Mouse (Mus musculus): Measurements from ENCODE around the gene Arap1. TPM values are rescaled to one million over a fixed set of nuclear protein-coding genes. Genes with fewer than 3 reads are reported as not detected.

Arap1 gene
- polyA plus RNA-seq, 2 experiments, result 77.1 to 92.6 TPM

DNA sequence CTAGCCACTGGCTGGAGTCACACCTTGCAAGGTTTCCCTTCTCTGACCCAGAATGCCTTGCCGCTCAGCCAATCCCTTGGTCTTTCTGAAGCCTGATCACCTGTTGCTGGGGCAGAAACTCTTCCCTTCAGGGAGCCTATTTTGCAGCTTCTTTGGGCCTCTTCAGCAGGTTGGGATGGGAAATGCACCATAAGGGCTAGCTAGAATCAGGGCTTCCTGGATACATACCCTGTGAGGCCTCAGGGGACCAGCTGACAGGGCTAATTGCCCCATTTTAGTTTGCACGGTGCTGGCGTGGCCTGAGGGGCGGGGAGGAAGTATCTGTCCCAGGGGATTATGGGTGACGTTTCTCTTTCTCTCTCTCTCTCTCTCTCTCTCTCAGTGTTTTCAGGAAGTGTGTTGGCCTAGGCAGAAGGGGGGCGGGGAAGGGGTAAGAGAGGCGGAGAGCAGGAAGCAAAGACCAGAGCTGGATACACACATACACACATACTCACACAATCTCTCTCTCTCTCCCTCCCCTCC is 29.9 kb downstream of the Arap1 start:
- Histone ChIP-seq H3K4me3 (replicated peaks; ENCODE audit: low read length) (no peak overlapping the region; the same call in 1 of the 2 replicates), H3K9me3 (ENCODE audit: control insufficient read depth, low read length) (no peaks in the 10 kb centered on the region), H3K27ac (replicated peaks; ENCODE audit: low read depth, low read length) (no peak overlapping the region), H3K36me3 (ENCODE audit: control insufficient read depth, insufficient read depth, low read length) (no peaks in the 10 kb centered on the region), H3K9ac (ENCODE audit: low read depth, low read length, severe bottlenecking) (peak overlapping the region; percentile 2; the same call in 1 of the 2 replicates), H3K4me1 (ENCODE audit: control insufficient read depth, insufficient read depth, low read length) (no peaks in the 10 kb centered on the region; the same call in 1 of the 2 replicates), H3K4me2 (replicated peaks; ENCODE audit: low read depth, low read length, severe bottlenecking) (peak overlapping the region; percentile 32), H3K27me3 (ENCODE audit: control insufficient read depth, insufficient read depth, low read length) (no peaks in the 10 kb centered on the region)
- 18% methylated on average over 7 of the region's 7 CpGs for WGBS
- DNase-seq (ENCODE audit: low spot score) (peak; percentile 60), ATAC-seq (ENCODE audit: low FRiP score, low read depth) (peak; percentile 43)
- no peak for TF ChIP-seq POLR2A (IDR thresholded peaks at IDR 0.05; ENCODE audit: borderline replicate concordance, extremely low read depth, insufficient read depth, insufficient read length)

GRCm38 (mm10) chr7:101378285-101378684 is 30.4 kb downstream of the Arap1 start:
- Histone ChIP-seq H3K9ac (ENCODE audit: low read depth, low read length, severe bottlenecking) (no peak overlapping the region), H3K9me3 (ENCODE audit: control insufficient read depth, low read length) (no peaks in the 10 kb centered on the region), H3K27ac (replicated peaks; ENCODE audit: low read depth, low read length) (no peak overlapping the region), H3K27me3 (ENCODE audit: control insufficient read depth, insufficient read depth, low read length) (no peaks in the 10 kb centered on the region), H3K4me1 (ENCODE audit: control insufficient read depth, insufficient read depth, low read length) (no peaks in the 10 kb centered on the region; the same call in 1 of the 2 replicates), H3K4me3 (replicated peaks; ENCODE audit: low read length) (no peak overlapping the region; the same call in 1 of the 2 replicates), H3K36me3 (ENCODE audit: control insufficient read depth, insufficient read depth, low read length) (no peaks in the 10 kb centered on the region), H3K4me2 (replicated peaks; ENCODE audit: low read depth, low read length, severe bottlenecking) (peak overlapping the region; percentile 32)
- WGBS, result 69% methylated on average over 3 of the region's 3 CpGs
- DNase-seq (ENCODE audit: low spot score) (no peak), ATAC-seq (ENCODE audit: low FRiP score, low read depth) (no peak)
- TF ChIP-seq POLR2A (IDR thresholded peaks at IDR 0.05; ENCODE audit: borderline replicate concordance, extremely low read depth, insufficient read depth, insufficient read length), result no peak

DNA sequence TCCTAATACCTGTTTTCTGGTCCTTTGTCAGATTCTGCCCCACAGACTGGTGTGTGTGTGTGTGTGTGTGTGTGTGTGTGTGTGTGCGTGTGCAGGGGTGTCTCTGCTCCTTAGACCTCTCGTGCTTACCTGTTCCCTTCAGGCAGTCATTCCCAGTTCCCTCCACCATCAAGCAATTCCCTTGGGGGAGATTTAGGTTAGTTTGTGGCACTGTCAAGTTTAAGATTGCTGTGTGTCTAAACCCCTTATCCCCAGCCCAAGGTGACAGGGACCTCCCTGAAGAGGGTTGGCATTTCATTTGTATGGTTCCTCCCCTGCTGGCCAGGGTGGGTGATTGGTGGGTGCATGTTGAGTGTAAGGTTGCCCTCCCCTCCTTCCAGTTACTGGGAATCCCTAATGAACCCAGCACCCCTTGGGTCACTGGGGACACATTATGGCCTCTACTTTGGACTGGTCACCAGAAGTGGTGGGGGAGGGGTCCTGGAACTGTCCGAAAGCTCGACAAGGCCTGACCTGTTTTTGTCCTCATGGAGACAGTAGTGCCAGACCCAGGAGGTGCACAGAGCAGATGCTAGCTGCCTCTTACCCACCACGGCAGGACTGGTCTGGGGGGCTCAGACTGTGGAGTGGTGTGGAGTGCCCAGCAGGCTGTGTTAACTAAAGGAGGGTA is 31.1 kb downstream of the Arap1 start:
- DNase-seq (ENCODE audit: low spot score), result no peak
- TF ChIP-seq POLR2A (IDR thresholded peaks at IDR 0.05; ENCODE audit: borderline replicate concordance, extremely low read depth, insufficient read depth, insufficient read length), result no peak
- Histone ChIP-seq H3K4me3 (replicated peaks; ENCODE audit: low read length) (no peak overlapping the region), H3K9ac (ENCODE audit: low read depth, low read length, severe bottlenecking) (peak overlapping the region; percentile 12; the same call in 1 of the 2 replicates), H3K27ac (replicated peaks; ENCODE audit: low read depth, low read length) (no peak overlapping the region), H3K4me1 (ENCODE audit: control insufficient read depth, insufficient read depth, low read length) (no peaks in the 10 kb centered on the region; the same call in 1 of the 2 replicates), H3K4me2 (replicated peaks; ENCODE audit: low read depth, low read length, severe bottlenecking) (peak overlapping the region; percentile 32; the same call in 1 of the 2 replicates), H3K36me3 (ENCODE audit: control insufficient read depth, insufficient read depth, low read length) (no peaks in the 10 kb centered on the region), H3K27me3 (ENCODE audit: control insufficient read depth, insufficient read depth, low read length) (no peaks in the 10 kb centered on the region), H3K9me3 (ENCODE audit: control insufficient read depth, low read length) (no peaks in the 10 kb centered on the region)
- ATAC-seq (ENCODE audit: low FRiP score, low read depth), result no peak
- 59% methylated on average over 5 of the region's 5 CpGs for WGBS

GRCm38 (mm10) chr7:101379732-101380131 is 31.9 kb downstream of the Arap1 start:
- no peaks in the 10 kb centered on the region for H3K9me3 ChIP-seq (ENCODE audit: control insufficient read depth, low read length)
- no peak for DNase-seq (ENCODE audit: low spot score)
- no peak overlapping the region for H3K4me2 ChIP-seq (replicated peaks; ENCODE audit: low read depth, low read length, severe bottlenecking)
- no peak for TF ChIP-seq POLR2A (IDR thresholded peaks at IDR 0.05; ENCODE audit: borderline replicate concordance, extremely low read depth, insufficient read depth, insufficient read length)
- no peak for ATAC-seq (ENCODE audit: low FRiP score, low read depth)
- H3K27me3 ChIP-seq (ENCODE audit: control insufficient read depth, insufficient read depth, low read length), result no peaks in the 10 kb centered on the region
- WGBS, result 70% methylated on average over 2 of the region's 2 CpGs
- H3K4me3 ChIP-seq (replicated peaks; ENCODE audit: low read length), result no peak overlapping the region
- H3K4me1 ChIP-seq (ENCODE audit: control insufficient read depth, insufficient read depth, low read length), result no peaks in the 10 kb centered on the region; the same call in 1 of the 2 replicates
- H3K36me3 ChIP-seq (ENCODE audit: control insufficient read depth, insufficient read depth, low read length), result no peaks in the 10 kb centered on the region
- no peak overlapping the region for H3K27ac ChIP-seq (replicated peaks; ENCODE audit: low read depth, low read length)
- 0 out of 2 replicates have a peak overlapping the region, but pooled peaks have one; percentile 1 for H3K9ac ChIP-seq (ENCODE audit: low read depth, low read length, severe bottlenecking)

GRCm38 (mm10) chr7:101381512-101381911 is 33.6 kb downstream of the Arap1 start:
- no peak for DNase-seq (ENCODE audit: low spot score)
- H3K9ac ChIP-seq (ENCODE audit: low read depth, low read length, severe bottlenecking), result no peak overlapping the region
- 63% methylated on average over 6 of the region's 6 CpGs for WGBS
- ATAC-seq (ENCODE audit: low FRiP score, low read depth), result no peak
- H3K4me2 ChIP-seq (replicated peaks; ENCODE audit: low read depth, low read length, severe bottlenecking), result no peak overlapping the region
- no peaks in the 10 kb centered on the region for H3K27me3 ChIP-seq (ENCODE audit: control insufficient read depth, insufficient read depth, low read length)
- no peaks in the 10 kb centered on the region for H3K36me3 ChIP-seq (ENCODE audit: control insufficient read depth, insufficient read depth, low read length)
- no peak for TF ChIP-seq POLR2A (IDR thresholded peaks at IDR 0.05; ENCODE audit: borderline replicate concordance, extremely low read depth, insufficient read depth, insufficient read length)
- H3K27ac ChIP-seq (replicated peaks; ENCODE audit: low read depth, low read length), result no peak overlapping the region
- H3K4me1 ChIP-seq (ENCODE audit: control insufficient read depth, insufficient read depth, low read length), result peaks cover 9% of the 10 kb centered on the region; the same call in 1 of the 2 replicates
- H3K4me3 ChIP-seq (replicated peaks; ENCODE audit: low read length), result no peak overlapping the region
- no peaks in the 10 kb centered on the region for H3K9me3 ChIP-seq (ENCODE audit: control insufficient read depth, low read length)

Data from limb, embryonic 14.5 days (tissue).